Mouse (Mus musculus): ENCODE measurements at regions not wholly inside any gene's neighbourhood (a gene's known extent, or its start where the extent isn't known, plus 50 kb on each side); places are given as distances from the start of the nearest gene placed in this dataset.

- TF ChIP-seq EP300 (IDR thresholded peaks at IDR 0.05; ENCODE audit: low read depth), result peak; percentile 53; the same call in 1 of the 2 replicates
- TF ChIP-seq CTCF (IDR thresholded peaks at IDR 0.05; ENCODE audit: low read depth), result no peak
These were observed 244.8 kb downstream of the Gm11361 start for GRCm38 (mm10) chr13:28502171-28502570.
